Mouse (Mus musculus) MEL (cell line): Measurements from ENCODE around the gene Ptafr. TPM values are rescaled to one million over a fixed set of nuclear protein-coding genes. Genes with fewer than 3 reads are reported as not detected.

Experiments used
- DNase-seq: peaks from one replicate; pipeline ENCODE4 v3.0.0; 2011; ENCODE audit warnings: low read depth, low spot score
- H3K27ac ChIP-seq: 2 replicates; pipeline ENCODE4 v1.5.1; 2012; ENCODE audit warnings: low read depth, mild to moderate bottlenecking, control low read depth, low read length, moderate library complexity; ENCODE audit not compliant: control insufficient read depth
- H3K27me3 ChIP-seq, 2 experiments: fragments of 150-350 bp in 1 of 2; sonication (generic) in 1 of 2; 2 replicates each; pipeline ENCODE4 v1.6.1; 2012; ENCODE audit warnings: low read length in 2 of 2, mild to moderate bottlenecking in 2 of 2, improper control_type of control experiment in 1 of 2, moderate library complexity in 1 of 2; ENCODE audit not compliant: insufficient read depth in 2 of 2, control insufficient read depth in 1 of 2
- H3K36me3 ChIP-seq, 2 experiments: 2 replicates each; pipeline ENCODE4 v1.6.1; 2012 to 2014; ENCODE audit warnings: low read length in 2 of 2, improper control_type of control experiment in 1 of 2, inconsistent platforms in 1 of 2, mild to moderate bottlenecking in 1 of 2; ENCODE audit not compliant: insufficient read depth in 2 of 2, control insufficient read depth in 1 of 2
- H3K4me1 ChIP-seq, 2 experiments: fragments of 150-350 bp in 1 of 2; sonication (generic) in 1 of 2; 2 replicates each; pipeline ENCODE4 v1.6.1; 2012; ENCODE audit warnings: low read length in 2 of 2, improper control_type of control experiment in 1 of 2, mild to moderate bottlenecking in 1 of 2; ENCODE audit not compliant: insufficient read depth in 2 of 2, control insufficient read depth in 1 of 2
- H3K4me3 ChIP-seq, 2 experiments: fragments of 150-350 bp in 1 of 2; sonication (generic) in 1 of 2; 2 replicates each; pipeline ENCODE4 v1.5.1; 2012; ENCODE audit warnings: low read depth in 2 of 2, low read length in 2 of 2, mild to moderate bottlenecking in 2 of 2, moderate library complexity in 2 of 2, control low read depth in 1 of 2, improper control_type of control experiment in 1 of 2; ENCODE audit not compliant: control insufficient read depth in 1 of 2, insufficient read depth in 1 of 2
- H3K79me2 ChIP-seq: 2 replicates; pipeline ENCODE4 v1.6.1; 2012; ENCODE audit warnings: mild to moderate bottlenecking, low read length, moderate library complexity; ENCODE audit not compliant: control insufficient read depth, poor library complexity, insufficient read depth
- H3K9ac ChIP-seq: 2 replicates; pipeline ENCODE4 v1.6.1; 2012; ENCODE audit warnings: low read depth, mild to moderate bottlenecking, control low read depth, low read length, moderate library complexity; ENCODE audit not compliant: control insufficient read depth, poor library complexity, severe bottlenecking
- H3K9me3 ChIP-seq: fragments of 150-350 bp; sonication (generic); replicated peaks from 2 replicates; pipeline ENCODE4 v1.6.1; 2012; ENCODE audit warnings: mild to moderate bottlenecking, low read length, improper control_type of control experiment, moderate library complexity; ENCODE audit not compliant: insufficient read depth
- BHLHE40 ChIP-seq: IDR thresholded peaks from 2 replicates; pipeline ENCODE4 v1.6.1; 2012; ENCODE audit warnings: low read depth, mild to moderate bottlenecking, inconsistent platforms, low read length, improper control_type of control experiment, borderline replicate concordance
- E2F4 ChIP-seq: IDR thresholded peaks from 2 replicates; pipeline ENCODE4 v1.6.1; 2011; ENCODE audit warnings: low read depth, low read length, improper control_type of control experiment, borderline replicate concordance
- EP300 ChIP-seq, 2 experiments: IDR thresholded peaks; 2 replicates each; pipeline ENCODE4 v1.6.1; 2011; ENCODE audit warnings: improper control_type of control experiment in 2 of 2, low read length in 2 of 2, low read depth in 1 of 2, mild to moderate bottlenecking in 1 of 2
- ETS1 ChIP-seq: IDR thresholded peaks from 2 replicates; pipeline ENCODE4 v1.6.1; 2012; ENCODE audit warnings: low read depth, mild to moderate bottlenecking, inconsistent platforms, low read length, improper control_type of control experiment, moderate library complexity
- GABPA ChIP-seq: IDR thresholded peaks from 2 replicates; pipeline ENCODE4 v1.6.1; 2012; ENCODE audit warnings: low read depth, mild to moderate bottlenecking, inconsistent platforms, low read length, improper control_type of control experiment, moderate library complexity
- GATA1 ChIP-seq: IDR thresholded peaks from 2 replicates; pipeline ENCODE4 v1.6.1; 2011; ENCODE audit warnings: low read depth, low read length, improper control_type of control experiment
- HCFC1 ChIP-seq: IDR thresholded peaks from 2 replicates; pipeline ENCODE4 v1.6.1; 2012; ENCODE audit warnings: low read depth, mild to moderate bottlenecking, inconsistent platforms, low read length, improper control_type of control experiment, moderate library complexity
- JUND ChIP-seq: IDR thresholded peaks from 2 replicates; pipeline ENCODE4 v1.6.1; 2011; ENCODE audit warnings: low read depth, mild to moderate bottlenecking, improper control_type of control experiment, low read length
- KAT2A ChIP-seq: conservative IDR thresholded peaks from 2 replicates; pipeline ENCODE4 v1.6.1; 2012; ENCODE audit warnings: low read depth, low read length, improper control_type of control experiment, inconsistent platforms
- MAX ChIP-seq: IDR thresholded peaks from 2 replicates; pipeline ENCODE4 v1.6.1; 2011; ENCODE audit warnings: low read length, improper control_type of control experiment
- MXI1 ChIP-seq: IDR thresholded peaks from 2 replicates; pipeline ENCODE4 v1.6.1; 2011; ENCODE audit warnings: mild to moderate bottlenecking, low read depth, low read length, improper control_type of control experiment
- MYB ChIP-seq: IDR thresholded peaks from 2 replicates; pipeline ENCODE4 v1.6.1; 2011; ENCODE audit warnings: mild to moderate bottlenecking, low read depth, low read length, improper control_type of control experiment
- MYC ChIP-seq: IDR thresholded peaks from 2 replicates; pipeline ENCODE4 v1.6.1; 2011; ENCODE audit warnings: low read depth, mild to moderate bottlenecking, low read length, improper control_type of control experiment, moderate library complexity
- NELFE ChIP-seq: IDR thresholded peaks from 2 replicates; pipeline ENCODE4 v1.6.1; 2011; ENCODE audit warnings: low read depth, low read length, improper control_type of control experiment
- NRF1 ChIP-seq: IDR thresholded peaks from 2 replicates; pipeline ENCODE4 v1.6.1; 2014; ENCODE audit warnings: low read depth, mild to moderate bottlenecking, inconsistent platforms, low read length, improper control_type of control experiment, moderate library complexity; ENCODE audit not compliant: poor library complexity, insufficient read depth, severe bottlenecking
- POLR2A ChIP-seq, 2 experiments: IDR thresholded peaks; 2 replicates each; pipeline ENCODE4 v1.6.1; 2011 to 2012; ENCODE audit warnings: low read length in 2 of 2, mild to moderate bottlenecking in 2 of 2, control low read depth in 1 of 2, improper control_type of control experiment in 1 of 2, low read depth in 1 of 2, moderate library complexity in 1 of 2; ENCODE audit not compliant: control insufficient read depth in 1 of 2, insufficient read depth in 1 of 2, poor library complexity in 1 of 2
- POLR2AphosphoS2 ChIP-seq: IDR thresholded peaks from 2 replicates; pipeline ENCODE4 v1.6.1; 2011; ENCODE audit warnings: low read length, improper control_type of control experiment
- RAD21 ChIP-seq: IDR thresholded peaks from 2 replicates; pipeline ENCODE4 v1.6.1; 2011; ENCODE audit warnings: mild to moderate bottlenecking, low read depth, low read length, improper control_type of control experiment
- RCOR1 ChIP-seq: IDR thresholded peaks from 2 replicates; pipeline ENCODE4 v1.6.1; 2012; ENCODE audit warnings: low read depth, mild to moderate bottlenecking, inconsistent platforms, low read length, improper control_type of control experiment
- SIN3A ChIP-seq: IDR thresholded peaks from 2 replicates; pipeline ENCODE4 v1.6.1; 2012; ENCODE audit warnings: low read length, improper control_type of control experiment, inconsistent platforms
- TAL1 ChIP-seq: IDR thresholded peaks from 2 replicates; pipeline ENCODE4 v1.6.1; 2012; ENCODE audit warnings: mild to moderate bottlenecking, inconsistent platforms, low read length, moderate library complexity, mixed read lengths
- TBP ChIP-seq: IDR thresholded peaks from 2 replicates; pipeline ENCODE4 v1.8.0; 2011; ENCODE audit warnings: low read depth, low read length, improper control_type of control experiment
- TCF12 ChIP-seq: IDR thresholded peaks from 2 replicates; pipeline ENCODE4 v1.6.1; 2014; ENCODE audit warnings: low read depth, mild to moderate bottlenecking, inconsistent platforms, low read length, improper control_type of control experiment, moderate library complexity
- UBTF ChIP-seq: IDR thresholded peaks from 2 replicates; pipeline ENCODE4 v1.6.1; 2012; ENCODE audit warnings: low read depth, mild to moderate bottlenecking, inconsistent platforms, low read length, improper control_type of control experiment, moderate library complexity, borderline replicate concordance; ENCODE audit not compliant: insufficient read depth
- USF1 ChIP-seq: IDR thresholded peaks from 2 replicates; pipeline ENCODE4 v1.6.1; 2014; ENCODE audit warnings: low read depth, mild to moderate bottlenecking, inconsistent platforms, low read length, improper control_type of control experiment, moderate library complexity
- USF2 ChIP-seq, 2 experiments: IDR thresholded peaks; 2 replicates each; pipeline ENCODE4 v1.6.1; 2011 to 2012; ENCODE audit warnings: improper control_type of control experiment in 2 of 2, low read length in 2 of 2, borderline replicate concordance in 1 of 2, inconsistent platforms in 1 of 2, low read depth in 1 of 2, mild to moderate bottlenecking in 1 of 2; ENCODE audit not compliant: insufficient read depth in 1 of 2
- ZKSCAN1 ChIP-seq: IDR thresholded peaks from 2 replicates; pipeline ENCODE4 v1.6.1; 2012; ENCODE audit warnings: low read depth, mild to moderate bottlenecking, inconsistent platforms, low read length, improper control_type of control experiment, moderate library complexity
- ZMIZ1 ChIP-seq: IDR thresholded peaks from 2 replicates; pipeline ENCODE4 v1.6.1; 2012; ENCODE audit warnings: low read depth, mild to moderate bottlenecking, inconsistent platforms, low read length, improper control_type of control experiment, moderate library complexity
- ZNF384 ChIP-seq: IDR thresholded peaks from 2 replicates; pipeline ENCODE4 v1.6.1; 2012; ENCODE audit warnings: low read depth, mild to moderate bottlenecking, inconsistent platforms, low read length, improper control_type of control experiment
- polyA plus RNA-seq, 2 experiments: library from polyadenylated mRNA; stranded (reverse) in 1 of 2; unstranded in 1 of 2; fragments of >175 nt in 1 of 2; fragments of >200 nt in 1 of 2; gene quantifications; 2 replicates each; pipeline versions ENCODE4 v1.2.1 to v1.2.4; 2012; ENCODE audit warnings: low replicate concordance in 2 of 2, low read depth in 1 of 2; ENCODE audit not compliant: insufficient read length in 2 of 2, insufficient read depth in 1 of 2, missing spikeins in 1 of 2
- total RNA-seq: library from RNA; depleted of rRNA; stranded (reverse); fragments of 300-350 nt; gene quantifications from 2 replicates; pipeline ENCODE4 v1.2.3, GENCODE M21; 2012

Ptafr gene
- total and polyA plus RNA-seq, 3 experiments: 0.06 TPM; not detected in 2

GRCm38 (mm10) chr4:132532496-132532895 lies 31.4 kb upstream of the Ptafr start:
- peak; percentile 86 for DNase-seq
- Histone ChIP-seq H3K4me1 (peaks cover 13 to 43% of the 10 kb centered on the region in 2 experiments), H3K4me3 (peak overlapping the region; percentile 78 to 83), H3K9ac (peak overlapping the region; percentile 92), H3K27ac (peak overlapping the region; percentile 97), H3K9me3 (no peaks in the 10 kb centered on the region), H3K27me3 (no peaks in the 10 kb centered on the region), H3K79me2 (peaks cover 42% of the 10 kb centered on the region), H3K36me3 (peaks cover 0 to 61% of the 10 kb centered on the region in 2 experiments; a peak in 3 of 4 replicates)
- TF ChIP-seq TBP (peak; percentile 66), POLR2AphosphoS2 (0 out of 2 replicates have a peak, but pooled peaks have one; percentile 73), MAX (peak; percentile 63; the same call in 1 of the 2 replicates), RAD21 (no peak), RCOR1 (peak; percentile 68; the same call in 1 of the 2 replicates), ZNF384 (no peak), HCFC1 (peak; percentile 34; the same call in 1 of the 2 replicates), UBTF (no peak), ZMIZ1 (no peak), JUND (no peak), MYC (peak; percentile 88), KAT2A (no peak; the same call in 1 of the 2 replicates), SIN3A (peak; percentile 73), ZKSCAN1 (no peak), MXI1 (peak; percentile 89), GABPA (no peak), BHLHE40 (no peak), TAL1 (peak; percentile 29; the same call in 1 of the 2 replicates), EP300 (IDR thresholded peaks at IDR 0.05; ENCODE audit: low read depth in 1 of 2, low read length in 2 of 2) (peak; percentile 75 to 89), USF2 (IDR thresholded peaks at IDR 0.05; ENCODE audit: borderline replicate concordance in 1 of 2, insufficient read depth in 1 of 2, low read depth in 1 of 2, low read length in 2 of 2) (no peak), GATA1 (peak; percentile 88), MYB (no peak), ETS1 (peak; percentile 87), POLR2A (IDR thresholded peaks at IDR 0.05; ENCODE audit: control insufficient read depth in 1 of 2, insufficient read depth in 1 of 2, low read depth in 1 of 2, low read length in 2 of 2, poor library complexity in 1 of 2) (peak in 1 of 2 experiments; percentile 74; a peak in 3 of 4 replicates), TCF12 (peak; percentile 78), USF1 (peak; percentile 55; the same call in 1 of the 2 replicates), E2F4 (no peak), NRF1 (no peak), NELFE (peak; percentile 44; the same call in 1 of the 2 replicates)
